Mouse (Mus musculus) hindbrain, embryonic 11.5 days (tissue): ENCODE data around the gene Tmem219. TPM values are rescaled to one million over a fixed set of nuclear protein-coding genes. Genes with fewer than 3 reads are reported as not detected.

Source experiments
- ATAC-seq: fragments of 200-750 bp; cut with Nextera tagmentation; 2 replicates; pipeline ENCODE4 v1.8.0; 2017; ENCODE audit warnings: mild to moderate bottlenecking, moderate TSS enrichment, moderate library complexity; ENCODE audit not compliant: low FRiP score
- DNase-seq: peaks from one replicate; pipeline ENCODE4 v3.0.0-alpha.2; 2015; ENCODE audit warnings: low spot score
- H3K27ac ChIP-seq: fragments of 300-500 bp; sonication (generic); 2 replicates; pipeline ENCODE4 v1.5.1; 2014; ENCODE audit warnings: mild to moderate bottlenecking, low read depth, low read length
- H3K27me3 ChIP-seq: fragments of 300-500 bp; sonication (generic); 2 replicates; pipeline ENCODE4 v1.6.1; 2014; ENCODE audit warnings: mild to moderate bottlenecking, low read length, moderate library complexity, mixed read lengths; ENCODE audit not compliant: control insufficient read depth, insufficient read depth
- H3K36me3 ChIP-seq: fragments of 300-500 bp; sonication (generic); 2 replicates; pipeline ENCODE4 v1.6.1; 2014; ENCODE audit warnings: mild to moderate bottlenecking, low read length, moderate library complexity, mixed read lengths; ENCODE audit not compliant: control insufficient read depth, insufficient read depth
- H3K4me1 ChIP-seq: fragments of 300-500 bp; sonication (generic); replicated peaks from 2 replicates; pipeline ENCODE4 v1.6.1; 2014; ENCODE audit warnings: low read length, mixed read lengths; ENCODE audit not compliant: control insufficient read depth, insufficient read depth
- H3K4me2 ChIP-seq: fragments of 300-500 bp; sonication (generic); replicated peaks from 2 replicates; pipeline ENCODE4 v1.6.1; 2014; ENCODE audit warnings: mild to moderate bottlenecking, low read depth, low read length
- H3K4me3 ChIP-seq: fragments of 300-500 bp; sonication (generic); 2 replicates; pipeline ENCODE4 v1.5.1; 2014; ENCODE audit warnings: low read depth, low read length
- H3K9ac ChIP-seq: fragments of 300-500 bp; sonication (generic); 2 replicates; pipeline ENCODE4 v1.6.1; 2014; ENCODE audit warnings: low read depth, low read length
- H3K9me3 ChIP-seq: fragments of 300-500 bp; sonication (generic); 2 replicates; pipeline ENCODE4 v1.6.1; 2016; ENCODE audit warnings: low read length; ENCODE audit not compliant: control insufficient read depth
- WGBS: fragments of 180-500 bp; shearing (Covaris S2); extraction: QIAGEN DNeasy Blood & Tissue Kit; methylation state at CpG from one replicate; pipeline ENCODE4 v1.1.7; 2014; 5-methylcytosine and 5-hydroxymethylcytosine counted together
- polyA plus RNA-seq: library from polyadenylated mRNA; unstranded; fragments of >200 nt; fragmentation: Nextera tagmentation; extraction: Ambion mirVana; gene quantifications from 2 replicates; pipeline ENCODE4 v1.2.1, GENCODE M21; 2014

Tmem219 gene
- polyA plus RNA-seq, 1 experiment from 2014 or later: 28.6 TPM

DNA sequence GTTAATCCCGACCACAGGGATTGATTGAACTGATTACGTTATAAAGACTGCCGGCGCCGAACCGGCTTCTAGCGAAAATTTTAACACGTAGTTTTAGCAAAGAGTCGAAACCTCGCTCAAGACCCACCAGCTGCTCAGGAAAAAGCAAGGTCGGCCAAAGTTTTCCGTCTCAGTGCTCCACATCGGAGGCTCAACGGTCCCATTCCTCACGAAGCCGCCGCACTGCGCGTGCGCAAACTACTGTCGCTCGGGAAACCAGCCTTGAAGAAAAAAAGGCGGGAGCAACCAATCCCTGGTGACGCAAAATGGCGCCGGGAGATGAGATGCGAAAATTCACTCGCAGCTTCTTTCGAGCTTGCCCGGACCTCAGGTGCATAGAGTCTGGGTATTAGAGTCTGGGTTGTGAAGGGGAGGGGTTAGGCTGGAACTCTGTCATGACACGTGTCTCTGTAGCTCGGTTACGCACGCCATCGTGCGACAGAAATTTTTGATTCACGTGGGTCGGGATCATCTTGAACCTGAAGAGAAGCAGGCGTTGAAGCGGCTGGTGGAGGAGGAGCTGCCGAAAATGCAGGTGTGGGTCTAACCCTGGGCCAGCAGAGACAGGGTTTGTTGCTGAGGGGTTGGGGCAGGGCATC is 60.5 kb downstream of the Tmem219 start, which contains the start of gene Ino80e:
TSS of gene Ino80e (minus strand) at position 231 of the 638 bp plus-strand sequence.
- ATAC-seq (peak; percentile 71), DNase-seq (peak; percentile 99)
- Histone ChIP-seq H3K27ac (peak within 1 kb of the TSS; percentile 67), H3K4me1 (peaks cover 15% of the 10 kb centered on the region), H3K4me2 (peak within 1 kb of the TSS; percentile 78), H3K36me3 (peaks cover 14% of the 10 kb centered on the region; the same call in 1 of the 2 replicates), H3K4me3 (peak within 1 kb of the TSS; percentile 60), H3K9me3 (no peaks in the 10 kb centered on the region), H3K27me3 (no peaks in the 10 kb centered on the region), H3K9ac (peak within 1 kb of the TSS; percentile 67)
- WGBS: under 1% methylated on average over 41 of the region's 41 CpGs

DNA sequence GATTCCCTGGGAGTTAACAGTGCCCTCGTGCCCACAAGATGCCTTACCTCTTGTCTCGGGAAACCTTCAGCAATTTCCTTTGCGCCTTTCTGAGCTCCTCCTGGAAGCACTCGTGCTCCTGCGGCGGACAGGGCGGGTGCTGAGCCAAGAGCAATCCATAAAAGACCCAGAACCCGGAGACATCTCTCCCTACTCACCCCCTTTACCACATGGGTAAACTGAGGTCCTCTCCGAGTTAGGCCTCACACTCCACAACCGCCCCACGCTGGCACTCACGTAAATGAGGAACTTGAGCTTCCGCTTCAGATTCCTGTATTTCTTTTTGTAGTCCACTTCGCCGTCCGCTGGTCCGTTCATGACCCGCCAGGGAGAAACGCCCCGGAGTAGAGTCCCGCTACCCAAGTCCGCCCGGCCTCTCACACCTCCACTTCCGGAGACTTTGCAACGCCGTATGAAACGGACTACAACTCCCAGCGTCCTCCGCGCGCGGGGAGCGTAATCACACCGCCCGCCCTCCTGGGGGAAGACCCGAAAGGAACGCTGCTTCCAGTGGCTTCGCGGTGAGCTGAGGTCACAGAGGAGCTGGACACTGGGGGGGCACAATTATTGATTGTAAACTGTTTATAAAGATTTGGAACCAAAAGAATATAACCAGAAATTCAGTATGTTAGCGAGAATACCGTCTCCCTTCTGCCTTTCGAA is 61.1 kb downstream of the Tmem219 start, which contains the start of gene Hirip3:
TSS of gene Hirip3 (plus strand) at position 544 of the 702 bp plus-strand sequence.
- Histone ChIP-seq H3K4me1 (peaks cover 15% of the 10 kb centered on the region), H3K36me3 (peaks cover 14% of the 10 kb centered on the region; the same call in 1 of the 2 replicates), H3K9me3 (no peaks in the 10 kb centered on the region), H3K27ac (peak within 1 kb of the TSS; percentile 67), H3K27me3 (no peaks in the 10 kb centered on the region), H3K4me3 (peak within 1 kb of the TSS; percentile 60), H3K4me2 (peak within 1 kb of the TSS; percentile 78), H3K9ac (peak within 1 kb of the TSS; percentile 67)
- DNase-seq (peak; percentile 99), ATAC-seq (peak; percentile 91)
- 2% methylated on average over 42 of the region's 42 CpGs for WGBS

DNA sequence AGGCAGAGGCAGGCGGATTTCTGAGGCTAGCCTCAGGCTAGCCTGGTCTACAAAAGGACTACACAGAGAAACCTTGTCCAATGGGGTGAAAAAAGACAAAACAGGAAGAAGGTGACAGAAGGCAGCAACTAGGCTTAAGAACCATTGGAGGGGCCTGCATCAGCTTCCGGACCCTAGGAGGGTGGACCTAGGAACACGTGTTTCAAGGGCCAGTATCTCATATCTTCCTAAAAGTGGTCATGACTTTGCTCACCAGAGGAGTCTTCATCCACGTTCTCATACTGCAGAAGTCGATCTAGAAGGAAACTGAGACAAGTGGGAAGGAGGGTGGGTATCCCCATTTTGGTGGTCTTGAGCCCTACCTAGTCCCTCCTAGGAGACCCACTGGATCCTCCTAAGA is 61.7 kb downstream of the Tmem219 start:
- H3K9ac ChIP-seq: peak overlapping the region; percentile 67
- peaks cover 12% of the 10 kb centered on the region; the same call in 1 of the 2 replicates for H3K36me3 ChIP-seq
- no peak overlapping the region for H3K27ac ChIP-seq
- H3K9me3 ChIP-seq: no peaks in the 10 kb centered on the region
- ATAC-seq (no peak), DNase-seq (no peak)
- H3K27me3 ChIP-seq: no peaks in the 10 kb centered on the region
- peak overlapping the region; percentile 60 for H3K4me3 ChIP-seq
- H3K4me2 ChIP-seq: peak overlapping the region; percentile 78
- H3K4me1 ChIP-seq: peaks cover 15% of the 10 kb centered on the region
- WGBS: 68% methylated on average over 5 of the region's 5 CpGs

DNA sequence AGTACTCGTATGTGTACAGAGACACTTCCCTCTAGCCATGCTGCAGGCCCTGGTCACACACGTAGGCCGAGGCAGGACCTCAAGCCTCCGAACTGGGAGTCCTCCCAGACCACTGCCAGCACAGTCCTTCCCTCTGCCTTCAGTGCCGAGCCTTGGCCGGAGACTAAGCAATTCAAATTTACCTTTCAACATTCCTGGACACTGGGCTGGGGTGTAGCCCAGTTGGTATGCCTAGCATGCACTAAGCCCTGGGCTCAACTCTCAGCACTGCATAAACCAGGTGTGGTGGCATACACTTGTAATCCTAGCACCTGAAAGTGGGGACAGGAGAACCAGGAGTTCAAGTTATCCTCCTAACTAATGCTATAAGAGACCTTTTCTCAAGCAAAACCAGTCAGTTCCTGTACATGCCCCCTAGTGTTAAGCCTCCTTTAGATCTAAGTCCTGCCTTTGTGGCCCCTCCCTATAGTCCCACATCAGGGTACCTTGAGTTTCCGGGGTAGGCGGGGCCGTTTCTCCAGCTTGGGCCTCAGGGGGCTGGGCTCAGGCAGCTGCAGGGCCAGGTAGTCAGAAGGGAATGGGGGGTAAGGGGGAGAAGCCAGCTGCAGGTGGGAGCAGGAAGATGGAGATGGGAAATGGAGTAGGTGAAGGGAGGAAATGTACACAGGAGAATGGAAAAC is 65.8 kb downstream of the Tmem219 start:
- WGBS: 79% methylated on average over 9 of the region's 9 CpGs
- no peak for DNase-seq
- ATAC-seq: no peak
- Histone ChIP-seq H3K4me3 (no peak overlapping the region), H3K36me3 (peaks cover 9% of the 10 kb centered on the region; the same call in 1 of the 2 replicates), H3K9ac (no peak overlapping the region), H3K27me3 (no peaks in the 10 kb centered on the region), H3K27ac (no peak overlapping the region), H3K4me1 (no peaks in the 10 kb centered on the region; the same call in 1 of the 2 replicates), H3K4me2 (no peak overlapping the region), H3K9me3 (no peaks in the 10 kb centered on the region)

DNA sequence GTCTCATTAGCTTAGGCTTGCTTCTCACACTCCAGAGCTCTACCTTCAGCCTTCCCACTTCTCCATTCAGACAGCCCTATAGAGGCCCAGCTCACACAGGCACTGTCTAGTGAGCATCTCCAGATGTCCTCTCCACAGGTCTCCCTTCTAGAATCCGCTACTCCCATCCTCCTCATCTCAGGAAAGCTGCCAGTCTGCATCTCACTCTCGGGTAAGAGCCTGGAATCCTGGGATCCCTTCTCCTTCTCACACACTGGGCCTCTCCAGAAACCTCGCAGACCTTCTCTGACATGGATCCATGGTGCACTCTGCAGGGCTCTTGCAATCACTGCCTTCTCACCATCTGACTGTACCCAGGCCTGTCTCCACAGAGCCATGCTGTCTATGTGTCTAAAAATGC is 67.1 kb downstream of the Tmem219 start:
- Histone ChIP-seq H3K4me1 (peaks cover 2% of the 10 kb centered on the region; the same call in 1 of the 2 replicates), H3K27me3 (no peaks in the 10 kb centered on the region), H3K4me3 (no peak overlapping the region), H3K9me3 (no peaks in the 10 kb centered on the region), H3K9ac (no peak overlapping the region), H3K36me3 (peaks cover 9% of the 10 kb centered on the region; the same call in 1 of the 2 replicates), H3K4me2 (no peak overlapping the region), H3K27ac (no peak overlapping the region)
- DNase-seq (no peak), ATAC-seq (no peak)
- WGBS: 95% methylated on average over 3 of the region's 3 CpGs

DNA sequence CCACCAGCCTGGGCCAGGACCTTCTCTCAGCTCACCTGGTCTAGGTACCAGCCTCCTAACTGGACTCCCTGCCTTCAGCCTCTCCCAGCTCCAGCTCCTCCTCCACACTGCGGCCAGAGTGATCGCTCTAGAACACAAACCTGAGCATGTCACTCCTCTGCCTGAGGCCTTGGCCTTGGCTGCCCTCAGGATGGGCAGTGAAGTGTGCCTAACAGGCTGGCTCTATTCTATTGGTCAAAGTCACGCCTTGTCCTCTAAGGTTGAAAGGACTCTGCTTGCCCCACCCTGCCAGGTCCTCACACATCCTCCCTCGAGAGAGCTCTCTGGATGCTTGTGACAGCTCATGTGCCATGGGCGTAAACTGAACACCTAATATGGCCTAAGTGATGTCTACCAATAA is 69.3 kb downstream of the Tmem219 start:
- 87% methylated on average over 5 of the region's 5 CpGs for WGBS
- peaks cover 4% of the 10 kb centered on the region for H3K4me1 ChIP-seq

DNA sequence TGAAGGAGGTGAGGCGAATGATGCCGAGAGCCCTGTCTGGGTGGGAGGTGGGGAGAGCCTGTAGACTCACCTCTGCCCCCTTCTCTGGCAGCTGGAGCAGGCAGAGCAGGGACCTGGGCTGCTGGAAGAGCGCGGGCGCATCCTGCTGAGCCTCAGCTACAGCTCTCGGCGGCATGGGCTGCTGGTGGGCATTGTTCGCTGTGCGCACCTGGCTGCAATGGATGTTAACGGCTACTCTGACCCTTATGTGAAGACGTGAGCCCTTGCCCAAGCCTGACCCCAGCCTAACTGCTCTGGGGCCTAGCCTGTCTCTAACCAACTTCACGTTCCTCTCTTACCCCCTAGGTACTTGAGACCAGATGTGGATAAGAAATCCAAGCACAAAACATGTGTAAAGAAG is 71.5 kb downstream of the Tmem219 start:
- Histone ChIP-seq H3K27me3 (peaks cover 12% of the 10 kb centered on the region), H3K36me3 (no peaks in the 10 kb centered on the region), H3K4me1 (peaks cover 9% of the 10 kb centered on the region), H3K4me3 (no peak overlapping the region), H3K9ac (no peak overlapping the region), H3K9me3 (no peaks in the 10 kb centered on the region), H3K27ac (no peak overlapping the region), H3K4me2 (no peak overlapping the region)
- 43% methylated on average over 12 of the region's 12 CpGs for WGBS
- ATAC-seq (no peak), DNase-seq (no peak)

More for the DNA sequence above, 69.3 kb downstream of the Tmem219 start:
- ATAC-seq: no peak
- no peaks in the 10 kb centered on the region for H3K9me3 ChIP-seq
- 0 out of 2 replicates have a peak, but pooled peaks cover 4% of the 10 kb centered on the region for H3K36me3 ChIP-seq
- no peak overlapping the region for H3K9ac ChIP-seq
- H3K4me3 ChIP-seq: no peak overlapping the region
- H3K4me2 ChIP-seq: no peak overlapping the region
- no peak for DNase-seq
- peaks cover 9% of the 10 kb centered on the region for H3K27me3 ChIP-seq
- H3K27ac ChIP-seq: no peak overlapping the region

DNA sequence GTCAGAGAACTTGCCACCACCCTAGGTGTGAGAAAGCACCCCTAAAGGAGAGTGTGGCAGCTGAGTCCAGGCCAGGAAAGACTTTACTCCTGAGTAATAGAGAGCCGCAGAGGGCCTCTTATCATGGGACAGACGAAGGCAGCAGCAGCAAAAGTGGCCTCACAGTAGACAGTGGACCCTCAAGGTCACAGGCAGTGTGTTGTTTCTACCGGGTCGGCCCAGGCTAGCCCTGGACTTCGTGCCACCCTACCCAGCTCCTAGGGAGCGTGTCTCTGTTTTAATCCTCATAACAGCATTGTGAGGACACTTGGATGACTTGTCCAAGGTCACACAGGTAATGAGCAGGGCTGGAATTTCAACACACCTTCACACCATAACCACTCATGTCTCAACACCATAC is 72.6 kb downstream of the Tmem219 start:
- peaks cover 12% of the 10 kb centered on the region for H3K27me3 ChIP-seq
- ATAC-seq (no peak), DNase-seq (no peak)
- H3K4me2 ChIP-seq: no peak overlapping the region
- H3K27ac ChIP-seq: no peak overlapping the region
- no peaks in the 10 kb centered on the region for H3K9me3 ChIP-seq
- H3K4me1 ChIP-seq: peaks cover 9% of the 10 kb centered on the region
- no peak overlapping the region for H3K4me3 ChIP-seq
- 90% methylated on average over 6 of the region's 6 CpGs for WGBS
- H3K36me3 ChIP-seq: no peaks in the 10 kb centered on the region
- H3K9ac ChIP-seq: no peak overlapping the region
